Mouse (Mus musculus) urinary bladder, adult 2 months (tissue): ENCODE measurements around the gene Rock2. TPM values are rescaled to one million over a fixed set of nuclear protein-coding genes. Genes with fewer than 3 reads are reported as not detected.
"Not testable (repeated sequence)": the region's sequence is repeated elsewhere in the genome, so short reads cannot be mapped to it uniquely, and the experiment has no call there.

ENCODE experiments used
- DNase-seq: peaks from one replicate; pipeline ENCODE4 v3.0.0; 2022; ENCODE audit warnings: low spot score
- polyA plus RNA-seq: library from polyadenylated mRNA; depleted of rRNA; stranded (reverse); fragments of >200 nt; gene quantifications from 2 replicates; pipeline ENCODE4 v1.2.3, GENCODE M21; 2012

The Rock2 gene
- polyA plus RNA-seq, 1 experiment, result 42.1 TPM

- DNase-seq, result peak; percentile 77
Observed at GRCm38 (mm10) chr12:16999739-17000497, 105.2 kb downstream of the Rock2 start, which contains the start of gene Pqlc3. Pqlc3 (minus strand) TSS chr12:17000408.

- DNase-seq, result no peak
Observed at GRCm38 (mm10) chr12:17000628-17001027, 105.9 kb downstream of the Rock2 start.

GRCm38 (mm10) chr12:17001211-17001610 lies 106.5 kb downstream of the Rock2 start:
- DNase-seq, result no peak

- no peak for DNase-seq
Observed at GRCm38 (mm10) chr12:17009466-17009865, 114.8 kb downstream of the Rock2 start.

- DNase-seq, result peak; percentile 64
Observed at GRCm38 (mm10) chr12:17011100-17011870, 116.6 kb downstream of the Rock2 start, which contains the start of gene 2410004P03Rik. 2410004P03Rik (minus strand) TSS chr12:17011727.

GRCm38 (mm10) chr12:17012067-17012899 lies 117.6 kb downstream of the Rock2 start:
- no peak for DNase-seq

GRCm38 (mm10) chr12:17015711-17016110 lies 121.0 kb downstream of the Rock2 start:
- no peak for DNase-seq

- DNase-seq, result no peak
Observed at GRCm38 (mm10) chr12:17018468-17018867, 123.8 kb downstream of the Rock2 start.

- DNase-seq, result not testable (repeated sequence)
Observed at GRCm38 (mm10) chr12:17021125-17021524, 126.4 kb downstream of the Rock2 start.

GRCm38 (mm10) chr12:17022145-17022544 lies 127.5 kb downstream of the Rock2 start:
- no peak for DNase-seq

- no peak for DNase-seq
Observed at GRCm38 (mm10) chr12:17024554-17025110, 129.9 kb downstream of the Rock2 start.

GRCm38 (mm10) chr12:17032694-17033463 lies 138.2 kb downstream of the Rock2 start:
- peak; percentile 32 for DNase-seq

- no peak for DNase-seq
Observed at GRCm38 (mm10) chr12:17033464-17033841, 138.8 kb downstream of the Rock2 start.

GRCm38 (mm10) chr12:17034671-17035070 lies 140.0 kb downstream of the Rock2 start:
- DNase-seq, result no peak

GRCm38 (mm10) chr12:17035128-17035527 lies 140.4 kb downstream of the Rock2 start:
- no peak for DNase-seq

GRCm38 (mm10) chr12:17036532-17036931 lies 141.8 kb downstream of the Rock2 start:
- no peak for DNase-seq

GRCm38 (mm10) chr12:17037053-17037610 lies 142.4 kb downstream of the Rock2 start:
- DNase-seq, result no peak
